Mouse (Mus musculus) ES-Bruce4 (cell line): ENCODE results near the gene Rapgef4. TPM values are rescaled to one million over a fixed set of nuclear protein-coding genes. Genes with fewer than 3 reads are reported as not detected.

Experiments
- H3K27ac ChIP-seq: 2 replicates; pipeline ENCODE4 v1.5.1; 2012; ENCODE audit warnings: low read length, inconsistent platforms; ENCODE audit not compliant: insufficient read depth
- H3K27me3 ChIP-seq: 2 replicates; pipeline ENCODE4 v1.6.1; 2012; ENCODE audit warnings: mild to moderate bottlenecking, low read length, inconsistent platforms; ENCODE audit not compliant: control insufficient read depth, poor library complexity, insufficient read depth, severe bottlenecking
- H3K36me3 ChIP-seq: 2 replicates; pipeline ENCODE4 v1.6.1; 2012; ENCODE audit warnings: inconsistent platforms, mild to moderate bottlenecking, low read length, moderate library complexity; ENCODE audit not compliant: control insufficient read depth, poor library complexity, insufficient read depth, severe bottlenecking
- H3K4me1 ChIP-seq: one replicate; pipeline ENCODE4 v1.8.1; 2011; ENCODE audit warnings: low read length; ENCODE audit not compliant: control insufficient read depth, insufficient read depth
- H3K4me3 ChIP-seq: 2 replicates; pipeline ENCODE4 v1.5.1; 2011; ENCODE audit warnings: low read depth, mild to moderate bottlenecking, low read length
- H3K9ac ChIP-seq: 2 replicates; pipeline ENCODE4 v1.6.1; 2012; ENCODE audit warnings: low read depth, mild to moderate bottlenecking, inconsistent platforms; ENCODE audit not compliant: poor library complexity, severe bottlenecking
- H3K9me3 ChIP-seq: replicated peaks from 2 replicates; pipeline ENCODE4 v1.6.1; 2012; ENCODE audit warnings: mild to moderate bottlenecking, low read length, inconsistent platforms; ENCODE audit not compliant: control insufficient read depth, poor library complexity, insufficient read depth, severe bottlenecking
- CTCF ChIP-seq: IDR thresholded peaks from one replicate; pipeline ENCODE4 v1.8.1; 2011; ENCODE audit warnings: low read depth, low read length
- EP300 ChIP-seq: IDR thresholded peaks from 2 replicates; pipeline ENCODE4 v1.6.1; 2011; ENCODE audit warnings: low read depth, low read length; ENCODE audit not compliant: insufficient read depth
- POLR2A ChIP-seq: IDR thresholded peaks from one replicate; pipeline ENCODE4 v1.8.1; 2011; ENCODE audit warnings: low read length; ENCODE audit not compliant: insufficient read depth
- polyA plus RNA-seq: library from polyadenylated mRNA; stranded (reverse); fragments of >200 nt; gene quantifications from 2 replicates; pipeline ENCODE4 v1.2.4, GENCODE M21; 2011; ENCODE audit warnings: low read depth; ENCODE audit not compliant: missing spikeins, insufficient read depth, insufficient read length

Rapgef4 gene
- polyA plus RNA-seq, 1 experiment = not detected

GRCm38 (mm10) chr2:72144576-72145200 lies 163.6 kb downstream of the Rapgef4 start:
- Histone ChIP-seq H3K36me3 (no peaks in the 10 kb centered on the region), H3K27ac (no peak overlapping the region), H3K9me3 (no peaks in the 10 kb centered on the region), H3K27me3 (no peaks in the 10 kb centered on the region), H3K4me1 (peaks cover 8% of the 10 kb centered on the region), H3K9ac (no peak overlapping the region), H3K4me3 (no peak overlapping the region)
- TF ChIP-seq EP300 (no peak), CTCF (no peak), POLR2A (no peak)

- H3K27me3 ChIP-seq = no peaks in the 10 kb centered on the region
- H3K36me3 ChIP-seq = no peaks in the 10 kb centered on the region
- no peak overlapping the region for H3K9ac ChIP-seq
- H3K4me3 ChIP-seq = no peak overlapping the region
- H3K9me3 ChIP-seq = no peaks in the 10 kb centered on the region
- H3K4me1 ChIP-seq = peaks cover 8% of the 10 kb centered on the region
- no peak overlapping the region for H3K27ac ChIP-seq
- no peak for TF ChIP-seq CTCF
- TF ChIP-seq POLR2A = no peak
- TF ChIP-seq EP300 = no peak
Observed at GRCm38 (mm10) chr2:72145281-72145875, 164.3 kb downstream of the Rapgef4 start.

DNA sequence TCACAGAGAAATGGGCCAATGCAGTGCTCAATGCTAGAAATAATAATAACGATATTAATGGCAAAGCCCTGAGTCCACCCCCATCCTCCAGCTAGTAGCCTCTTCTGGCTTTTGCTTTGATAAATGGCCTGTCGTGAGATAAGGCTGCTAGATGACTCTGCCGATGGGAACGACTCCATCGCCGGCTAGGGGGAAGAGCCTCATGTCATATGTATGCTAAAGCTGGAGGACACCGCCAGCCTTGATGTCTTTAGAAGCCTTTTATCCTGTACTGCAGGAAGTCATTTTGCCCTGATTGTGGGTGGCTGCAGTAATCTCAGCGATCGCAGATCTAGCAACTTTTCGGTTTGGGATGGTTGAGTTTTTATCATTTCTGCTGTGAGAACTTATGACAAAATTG lies 165.0 kb downstream of the Rapgef4 start:
- H3K4me1 ChIP-seq = peaks cover 8% of the 10 kb centered on the region
- no peaks in the 10 kb centered on the region for H3K9me3 ChIP-seq
- no peaks in the 10 kb centered on the region for H3K36me3 ChIP-seq
- H3K9ac ChIP-seq = no peak overlapping the region
- no peak overlapping the region for H3K4me3 ChIP-seq
- H3K27ac ChIP-seq = no peak overlapping the region
- TF ChIP-seq CTCF = no peak
- no peak for TF ChIP-seq POLR2A
- no peak for TF ChIP-seq EP300
- no peaks in the 10 kb centered on the region for H3K27me3 ChIP-seq

DNA sequence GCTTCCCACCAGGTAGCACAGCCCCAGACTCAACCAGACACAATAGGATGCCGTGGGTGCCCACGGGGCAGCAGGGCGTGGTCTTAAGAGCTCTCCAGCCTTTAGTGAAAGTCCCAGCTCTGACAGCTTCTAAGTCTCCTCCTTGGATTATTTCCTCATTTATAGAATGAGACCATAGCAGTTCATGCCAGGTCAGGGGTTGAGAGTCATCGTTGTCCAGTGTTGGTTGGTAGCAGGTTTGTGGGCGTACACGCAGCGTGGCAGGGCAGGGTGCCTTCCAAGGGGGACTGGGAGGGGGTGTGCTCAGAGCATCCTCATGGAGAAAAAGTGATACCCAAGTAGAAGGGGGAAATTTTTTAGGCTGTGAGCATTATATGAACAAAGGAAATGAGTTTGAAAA lies 166.2 kb downstream of the Rapgef4 start:
- no peaks in the 10 kb centered on the region for H3K36me3 ChIP-seq
- H3K9ac ChIP-seq = no peak overlapping the region
- no peak for TF ChIP-seq EP300
- TF ChIP-seq CTCF = no peak
- no peak for TF ChIP-seq POLR2A
- no peaks in the 10 kb centered on the region for H3K27me3 ChIP-seq
- H3K9me3 ChIP-seq = no peaks in the 10 kb centered on the region
- H3K4me1 ChIP-seq = peaks cover 8% of the 10 kb centered on the region
- H3K4me3 ChIP-seq = no peak overlapping the region
- no peak overlapping the region for H3K27ac ChIP-seq

DNA sequence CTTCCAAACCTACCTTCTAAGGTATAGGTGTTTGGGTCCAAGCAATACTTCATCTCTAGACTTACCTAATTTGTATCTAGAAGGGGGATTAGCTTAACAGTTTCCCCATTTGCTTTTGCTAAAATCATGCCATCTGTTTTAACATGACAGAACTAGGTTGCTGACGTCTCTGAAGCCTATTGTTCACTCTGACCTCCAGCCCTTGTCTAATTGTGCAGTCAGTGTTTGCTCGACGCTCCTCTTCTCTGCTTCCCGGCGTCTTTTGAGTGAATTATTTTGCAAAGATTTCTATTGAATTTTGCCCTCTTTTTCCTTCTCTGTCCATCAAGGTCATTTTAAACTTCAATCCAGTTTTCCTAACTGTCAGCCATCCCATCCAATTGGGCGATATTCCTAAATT lies 166.7 kb downstream of the Rapgef4 start:
- peaks cover 8% of the 10 kb centered on the region for H3K4me1 ChIP-seq
- H3K9me3 ChIP-seq = no peaks in the 10 kb centered on the region
- no peaks in the 10 kb centered on the region for H3K36me3 ChIP-seq
- no peak overlapping the region for H3K9ac ChIP-seq
- no peak overlapping the region for H3K4me3 ChIP-seq
- H3K27ac ChIP-seq = no peak overlapping the region
- TF ChIP-seq CTCF = no peak
- no peak for TF ChIP-seq POLR2A
- TF ChIP-seq EP300 = no peak
- H3K27me3 ChIP-seq = no peaks in the 10 kb centered on the region

DNA sequence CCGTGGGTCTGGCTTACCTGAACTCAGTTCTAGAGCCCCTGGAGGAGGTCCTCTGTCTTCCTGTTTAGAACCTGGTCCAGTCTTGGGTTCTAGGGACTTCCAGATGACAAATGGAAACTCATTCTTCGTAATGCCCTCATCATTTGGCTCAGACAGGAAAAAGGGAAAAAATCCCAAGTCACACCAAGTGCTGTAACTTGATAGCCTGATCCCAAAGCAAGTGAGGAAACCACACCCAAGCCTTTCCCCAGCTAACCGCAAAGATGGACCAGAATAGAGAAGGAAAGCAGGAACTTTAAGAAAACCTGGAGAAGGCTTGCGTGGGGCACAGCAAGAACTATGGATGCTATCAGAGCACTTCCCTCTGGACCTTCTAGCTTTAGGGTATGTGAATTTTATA lies 167.6 kb downstream of the Rapgef4 start:
- H3K9me3 ChIP-seq = no peaks in the 10 kb centered on the region
- H3K27me3 ChIP-seq = no peaks in the 10 kb centered on the region
- TF ChIP-seq POLR2A = no peak
- TF ChIP-seq CTCF = no peak
- no peak for TF ChIP-seq EP300
- H3K4me1 ChIP-seq = peaks cover 8% of the 10 kb centered on the region
- H3K36me3 ChIP-seq = no peaks in the 10 kb centered on the region
- no peak overlapping the region for H3K27ac ChIP-seq
- H3K4me3 ChIP-seq = no peak overlapping the region
- no peak overlapping the region for H3K9ac ChIP-seq
